Mouse (Mus musculus): Measurements from ENCODE around the gene Spop. TPM values are rescaled to one million over a fixed set of nuclear protein-coding genes. Genes with fewer than 3 reads are reported as not detected.
A peak's percentile ranks its signal among the peaks of the same experiment; 100 is the strongest.

The Spop gene
- polyA plus RNA-seq, 1 experiment from 2014 or later = 91.8 TPM

DNA sequence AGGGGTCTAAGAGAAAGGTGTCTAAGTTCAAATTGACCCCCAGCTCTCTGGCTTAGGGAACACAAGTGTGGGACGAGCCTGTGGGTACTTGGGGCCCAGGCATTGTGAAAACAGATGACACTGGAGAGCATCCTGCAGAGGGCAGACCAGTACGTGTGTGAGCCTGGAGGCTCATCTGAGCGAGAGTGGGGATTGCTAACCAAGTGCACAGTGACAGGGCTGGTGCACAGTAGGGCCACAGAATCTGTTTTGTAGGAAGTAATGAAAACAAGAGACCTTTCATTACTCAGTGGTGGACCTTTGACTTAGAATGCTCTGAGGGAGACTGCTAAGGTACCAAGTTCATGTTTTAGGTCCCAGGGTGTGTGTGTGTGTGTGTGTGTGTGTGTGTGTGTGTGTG is 106.1 kb downstream of the Spop start:
- H3K36me3 ChIP-seq (ENCODE audit: inconsistent target) = no peaks in the 10 kb centered on the region
- H3K27ac ChIP-seq = no peak overlapping the region
- H3K4me3 ChIP-seq (ENCODE audit: inconsistent target) = no peak overlapping the region
- H3K79me2 ChIP-seq (ENCODE audit: inconsistent target) = no peaks in the 10 kb centered on the region
- WGBS (ENCODE audit: missing documents) = 70% methylated on average over 3 of the region's 3 CpGs

- 2% methylated on average over 27 of the region's 27 CpGs for WGBS (ENCODE audit: missing documents)
- no peaks in the 10 kb centered on the region for H3K79me2 ChIP-seq (ENCODE audit: inconsistent target)
- H3K27ac ChIP-seq = no peak overlapping the region
- H3K36me3 ChIP-seq (ENCODE audit: inconsistent target) = no peaks in the 10 kb centered on the region
- H3K4me3 ChIP-seq (ENCODE audit: inconsistent target) = peak overlapping the region; percentile 19; the same call in 1 of the 2 replicates
Observed at GRCm38 (mm10) chr11:95520456-95521072, 106.7 kb downstream of the Spop start.

- Histone ChIP-seq H3K4me3 (ENCODE audit: inconsistent target) (no peak overlapping the region), H3K79me2 (ENCODE audit: inconsistent target) (no peaks in the 10 kb centered on the region), H3K27ac (no peak overlapping the region), H3K36me3 (ENCODE audit: inconsistent target) (no peaks in the 10 kb centered on the region)
- 3% methylated on average over 13 of the region's 13 CpGs for WGBS (ENCODE audit: missing documents)
Observed at GRCm38 (mm10) chr11:95521563-95521962, 107.7 kb downstream of the Spop start.

GRCm38 (mm10) chr11:95527307-95527706 is 113.4 kb downstream of the Spop start:
- Histone ChIP-seq H3K36me3 (ENCODE audit: inconsistent target) (no peaks in the 10 kb centered on the region), H3K79me2 (ENCODE audit: inconsistent target) (no peaks in the 10 kb centered on the region), H3K4me3 (ENCODE audit: inconsistent target) (no peak overlapping the region), H3K27ac (no peak overlapping the region)
- WGBS (ENCODE audit: missing documents) = 88% methylated on average over 8 of the region's 8 CpGs

GRCm38 (mm10) chr11:95528231-95528630 is 114.4 kb downstream of the Spop start:
- Histone ChIP-seq H3K27ac (no peak overlapping the region), H3K79me2 (ENCODE audit: inconsistent target) (no peaks in the 10 kb centered on the region), H3K4me3 (ENCODE audit: inconsistent target) (no peak overlapping the region), H3K36me3 (ENCODE audit: inconsistent target) (no peaks in the 10 kb centered on the region)
- 79% methylated on average over 3 of the region's 3 CpGs for WGBS (ENCODE audit: missing documents)

DNA sequence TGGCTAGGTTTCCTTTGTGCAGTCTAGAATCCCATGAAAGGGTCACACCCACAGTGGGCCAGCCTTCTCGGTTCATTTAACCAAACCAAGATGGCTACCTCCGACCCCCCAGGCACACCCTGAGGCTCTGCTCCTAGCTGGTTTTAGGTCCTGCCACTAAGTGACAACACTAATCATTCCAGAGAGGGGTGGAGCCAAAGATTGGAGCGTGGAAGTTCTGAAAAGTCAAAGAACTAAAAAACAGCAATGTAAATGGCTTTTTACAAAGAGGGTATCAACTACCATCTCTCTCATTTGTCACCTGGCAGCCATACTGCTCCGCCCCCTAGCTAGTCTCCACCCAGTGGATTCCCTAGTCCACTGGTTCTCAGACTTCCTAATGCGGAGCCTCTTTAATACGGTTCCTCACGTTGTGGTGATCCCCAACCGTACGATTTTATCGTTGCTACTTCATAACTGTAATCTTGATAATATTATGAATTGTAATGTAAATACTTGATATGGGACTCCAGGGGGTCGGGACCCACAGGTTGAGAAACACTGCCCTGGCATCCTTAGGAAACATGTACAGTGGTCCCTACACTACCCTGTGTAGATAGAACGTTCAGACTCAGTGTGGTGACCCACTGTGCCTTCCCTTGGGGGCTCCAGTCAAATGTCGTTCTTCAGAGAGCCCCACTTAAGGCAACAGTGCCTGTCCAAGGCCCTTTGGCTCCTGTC is 118.6 kb downstream of the Spop start:
- Histone ChIP-seq H3K4me3 (ENCODE audit: inconsistent target) (no peak overlapping the region), H3K27ac (no peak overlapping the region), H3K79me2 (ENCODE audit: inconsistent target) (no peaks in the 10 kb centered on the region), H3K36me3 (ENCODE audit: inconsistent target) (no peaks in the 10 kb centered on the region)
- 78% methylated on average over 13 of the region's 13 CpGs for WGBS (ENCODE audit: missing documents)

- Histone ChIP-seq H3K79me2 (ENCODE audit: inconsistent target) (no peaks in the 10 kb centered on the region), H3K36me3 (ENCODE audit: inconsistent target) (no peaks in the 10 kb centered on the region), H3K27ac (no peak overlapping the region), H3K4me3 (ENCODE audit: inconsistent target) (no peak overlapping the region)
- WGBS (ENCODE audit: missing documents) = 24% methylated on average over 24 of the region's 24 CpGs
Observed at GRCm38 (mm10) chr11:95533484-95534160, 119.7 kb downstream of the Spop start.

DNA sequence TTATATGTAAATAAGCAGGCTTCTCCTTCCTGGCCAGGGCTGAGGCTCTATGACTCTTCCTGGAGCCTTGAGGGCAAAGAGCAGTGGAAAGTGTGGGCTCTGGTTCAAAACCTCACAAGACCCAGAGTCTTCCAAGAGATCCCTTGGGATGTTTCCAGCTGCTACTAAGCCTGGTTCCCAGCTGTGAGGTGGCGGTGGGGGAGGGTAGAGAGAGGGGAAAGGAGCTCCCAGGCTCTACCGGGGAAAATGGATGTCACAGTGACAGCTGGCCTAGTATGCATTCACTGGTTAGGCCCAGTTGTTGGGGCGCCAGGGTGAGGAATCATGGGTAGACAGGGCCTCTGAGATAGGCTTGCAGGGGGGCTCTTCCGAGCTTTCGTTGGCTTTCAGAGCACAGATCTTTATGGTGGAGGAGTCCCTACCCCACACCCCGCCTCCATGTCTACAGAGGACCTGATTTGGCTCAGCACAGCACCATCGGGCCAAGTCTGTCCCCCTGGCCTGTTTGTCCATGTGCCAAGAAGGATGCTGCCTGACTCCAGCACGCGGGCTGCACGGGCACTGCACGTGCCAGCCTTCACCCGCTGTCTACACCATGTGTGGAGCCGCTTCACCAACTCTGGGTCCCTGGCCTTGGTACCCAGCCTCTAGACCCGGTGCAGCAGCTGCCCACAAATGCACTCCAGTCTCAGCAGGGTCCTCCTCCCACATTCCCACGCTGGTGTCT is 124.7 kb downstream of the Spop start:
- H3K79me2 ChIP-seq (ENCODE audit: inconsistent target) = no peaks in the 10 kb centered on the region
- H3K36me3 ChIP-seq (ENCODE audit: inconsistent target) = no peaks in the 10 kb centered on the region
- 92% methylated on average over 15 of the region's 15 CpGs for WGBS (ENCODE audit: missing documents)
- H3K4me3 ChIP-seq (ENCODE audit: inconsistent target) = no peak overlapping the region
- H3K27ac ChIP-seq = no peak overlapping the region

DNA sequence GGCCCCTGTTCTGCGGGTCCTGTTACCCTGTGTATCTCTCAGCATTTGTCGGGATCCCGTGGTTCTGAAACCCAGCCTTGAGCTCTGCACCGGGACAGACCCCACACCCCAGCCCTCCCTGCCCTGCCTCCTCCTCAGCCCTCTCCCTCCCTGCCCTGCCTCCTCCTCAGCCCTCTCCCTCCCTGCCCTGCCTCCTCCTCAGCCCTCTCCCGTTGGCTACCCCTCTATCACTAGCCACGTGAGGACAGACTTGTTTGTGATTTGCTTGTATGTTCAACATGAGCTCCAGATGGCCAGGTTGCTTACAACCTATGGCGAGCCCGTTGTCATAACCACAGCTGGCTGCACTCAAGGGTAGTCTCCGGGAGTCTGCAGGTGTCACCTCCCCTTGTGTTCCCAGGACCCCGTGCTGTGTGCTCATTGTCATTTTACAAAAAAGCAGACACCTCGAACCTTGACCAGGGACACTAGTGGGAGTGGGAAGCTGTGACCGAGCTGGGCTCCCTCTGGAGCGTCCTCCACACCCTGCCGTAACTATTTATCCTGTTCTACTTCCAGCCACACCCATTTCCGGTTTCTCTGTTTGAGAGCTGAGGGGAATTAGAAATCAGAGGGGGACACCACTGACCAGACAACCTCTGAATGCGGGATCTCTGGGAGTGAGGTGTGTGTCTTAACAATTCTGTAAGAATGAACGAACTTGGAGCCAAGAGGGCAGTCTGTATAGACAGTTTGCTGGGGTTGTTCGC is 126.9 kb downstream of the Spop start:
- 34% methylated on average over 17 of the region's 18 CpGs for WGBS (ENCODE audit: missing documents)
- Histone ChIP-seq H3K36me3 (ENCODE audit: inconsistent target) (no peaks in the 10 kb centered on the region), H3K27ac (no peak overlapping the region), H3K79me2 (ENCODE audit: inconsistent target) (no peaks in the 10 kb centered on the region), H3K4me3 (ENCODE audit: inconsistent target) (no peak overlapping the region)

Other genes with a start within 250 kb of the Spop start
- not detected in 3 replicates for gene Tac4, start 152.6 kb upstream of the Spop start, polyA plus RNA-seq (2018)
- 36.7 to 45.2 TPM (median 38.3 TPM) in 3 replicates for gene Kat7, start 103.8 kb upstream of the Spop start, polyA plus RNA-seq (2018)
- 3.2 to 6.4 TPM (median 3.5 TPM) in 3 replicates for gene Fam117a, start 77.1 kb upstream of the Spop start, polyA plus RNA-seq (2018)
- gene Slc35b1, start 29.4 kb upstream of the Spop start, polyA plus RNA-seq (2018) = 38.7 to 66.0 TPM (median 52.4 TPM) in 3 replicates
- not detected in 3 replicates for gene Nxph3, start 100.5 kb downstream of the Spop start, polyA plus RNA-seq (2018)
- gene Ngfr, start 173.7 kb downstream of the Spop start, polyA plus RNA-seq (2018) = 0.20 to 0.25 TPM in 2 of 3 replicates, not detected in the other